In the genomic region with DNA sequence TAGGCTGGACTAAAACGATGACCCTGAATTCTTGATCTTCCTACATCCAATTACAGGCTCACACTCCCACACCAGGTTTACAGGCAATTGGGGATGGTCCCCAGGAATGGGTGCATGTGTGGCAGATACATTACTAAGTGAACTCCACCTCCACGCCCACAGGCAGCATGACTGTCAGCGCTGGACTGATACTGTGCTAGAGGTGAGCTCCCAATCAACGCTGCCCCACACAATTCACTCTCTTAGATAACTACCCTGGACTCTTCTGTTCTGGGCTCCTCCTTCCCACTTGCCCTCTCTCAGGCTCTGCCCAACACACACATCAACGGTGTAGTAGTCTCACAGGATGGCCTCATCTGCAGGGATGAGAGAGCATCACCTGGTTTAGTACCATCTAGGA, we compare ENCODE assay signal across 19 mouse cellular contexts.
"Had no signal": no experiment of that assay in that cellular context is flagged by ENCODE, and none has a peak within 500 bp of the region (broad histone marks: within the 10 kb centered on the region; RNA-seq: fewer than 3 reads in every experiment).

No protein-coding gene starts in this region.

- H3K9ac ChIP-seq: kidney, embryonic 15.5 days; limb, embryonic 13.5 days; lung, embryonic 14.5 days; midbrain, embryonic 13.5 days; neural tube, embryonic 13.5 days had no signal

- ATAC-seq: lung, postnatal 0 days; midbrain, embryonic 13.5 days; midbrain, embryonic 16.5 days had no signal

- H3K4me2 ChIP-seq: kidney, embryonic 15.5 days; limb, embryonic 13.5 days; lung, embryonic 14.5 days; midbrain, embryonic 13.5 days; neural tube, embryonic 13.5 days had no signal

- H3K9me3 ChIP-seq: kidney, embryonic 15.5 days; limb, embryonic 10.5 days; limb, embryonic 13.5 days; midbrain, embryonic 10.5 days; midbrain, embryonic 13.5 days; neural tube, embryonic 13.5 days had no signal

- H3K27me3 ChIP-seq: kidney, embryonic 15.5 days; limb, embryonic 13.5 days; midbrain, embryonic 13.5 days; neural tube, embryonic 13.5 days had no signal

- H3K27ac ChIP-seq: kidney, embryonic 15.5 days; limb, embryonic 10.5 days; limb, embryonic 13.5 days; macrophage; midbrain, embryonic 10.5 days; midbrain, embryonic 13.5 days; neural tube, embryonic 13.5 days had no signal

- H3K4me3 ChIP-seq: kidney, embryonic 15.5 days; limb, embryonic 10.5 days; limb, embryonic 13.5 days; midbrain, embryonic 10.5 days; midbrain, embryonic 13.5 days; myocyte; neural tube, embryonic 13.5 days had no signal

- DNase-seq: kidney, adult 11 months; kidney, adult 8-10 months; kidney, postnatal 10 days; kidney, postnatal 36 days; lung, embryonic 14.5 days; retina, postnatal 1 day; right cerebral cortex, postnatal 25 days; thymus, adult 18-20 months; thymus, postnatal 36 days had no signal

- H3K4me1 ChIP-seq: kidney, embryonic 15.5 days; limb, embryonic 10.5 days; limb, embryonic 13.5 days; midbrain, embryonic 10.5 days; midbrain, embryonic 13.5 days had no signal
